Mouse (Mus musculus): ENCODE results near the gene Cpt1a. TPM values are rescaled to one million over a fixed set of nuclear protein-coding genes. Genes with fewer than 3 reads are reported as not detected.

The Cpt1a gene
- polyA plus RNA-seq, 1 experiment from 2014 or later: 9.5 TPM

- 89% methylated on average over 1 of the region's 1 CpGs for WGBS
Observed at GRCm38 (mm10) chr19:3292993-3293392, 29.1 kb upstream of the Cpt1a start.

GRCm38 (mm10) chr19:3295245-3295644, 26.9 kb upstream of the Cpt1a start:
- Histone ChIP-seq H3K4me3 (ENCODE audit: low read depth, low read length) (no peak overlapping the region), H3K27me3 (ENCODE audit: control insufficient read depth, insufficient read depth, low read length) (no peaks in the 10 kb centered on the region), H3K9ac (replicated peaks; ENCODE audit: low read length) (no peak overlapping the region), H3K4me2 (ENCODE audit: low read depth, low read length) (no peak overlapping the region), H3K9me3 (replicated peaks; ENCODE audit: control insufficient read depth, low read length) (no peaks in the 10 kb centered on the region), H3K36me3 (replicated peaks; ENCODE audit: control insufficient read depth, insufficient read depth, low read depth, low read length) (no peaks in the 10 kb centered on the region; the same call in 1 of the 2 replicates), H3K27ac (replicated peaks; ENCODE audit: low read depth, low read length) (no peak overlapping the region), H3K4me1 (ENCODE audit: control insufficient read depth, insufficient read depth, low read length) (no peaks in the 10 kb centered on the region)
- ATAC-seq (replicated peaks; ENCODE audit: insufficient number of reproducible peaks, low FRiP score, low TSS enrichment, low read depth) (no peak), DNase-seq (ENCODE audit: low spot score) (no peak)
- WGBS: 89% methylated on average over 6 of the region's 6 CpGs

More at GRCm38 (mm10) chr19:3292993-3293392, 29.1 kb upstream of the Cpt1a start:
- DNase-seq (ENCODE audit: low spot score): no peak
- Histone ChIP-seq H3K27ac (replicated peaks; ENCODE audit: low read depth, low read length) (no peak overlapping the region), H3K4me3 (ENCODE audit: low read depth, low read length) (no peak overlapping the region), H3K4me2 (ENCODE audit: low read depth, low read length) (no peak overlapping the region), H3K27me3 (ENCODE audit: control insufficient read depth, insufficient read depth, low read length) (no peaks in the 10 kb centered on the region), H3K4me1 (ENCODE audit: control insufficient read depth, insufficient read depth, low read length) (no peaks in the 10 kb centered on the region), H3K36me3 (replicated peaks; ENCODE audit: control insufficient read depth, insufficient read depth, low read depth, low read length) (peaks cover 8% of the 10 kb centered on the region), H3K9ac (replicated peaks; ENCODE audit: low read length) (no peak overlapping the region), H3K9me3 (replicated peaks; ENCODE audit: control insufficient read depth, low read length) (no peaks in the 10 kb centered on the region)
- no peak for ATAC-seq (replicated peaks; ENCODE audit: insufficient number of reproducible peaks, low FRiP score, low TSS enrichment, low read depth)

GRCm38 (mm10) chr19:3297034-3297433, 25.1 kb upstream of the Cpt1a start:
- no peaks in the 10 kb centered on the region for H3K36me3 ChIP-seq (replicated peaks; ENCODE audit: control insufficient read depth, insufficient read depth, low read depth, low read length)
- ATAC-seq (replicated peaks; ENCODE audit: insufficient number of reproducible peaks, low FRiP score, low TSS enrichment, low read depth) (no peak), DNase-seq (ENCODE audit: low spot score) (no peak)
- H3K9ac ChIP-seq (replicated peaks; ENCODE audit: low read length): no peak overlapping the region
- no peak overlapping the region for H3K27ac ChIP-seq (replicated peaks; ENCODE audit: low read depth, low read length)
- H3K4me1 ChIP-seq (ENCODE audit: control insufficient read depth, insufficient read depth, low read length): no peaks in the 10 kb centered on the region
- no peaks in the 10 kb centered on the region for H3K9me3 ChIP-seq (replicated peaks; ENCODE audit: control insufficient read depth, low read length)
- H3K4me2 ChIP-seq (ENCODE audit: low read depth, low read length): no peak overlapping the region
- no peak overlapping the region for H3K4me3 ChIP-seq (ENCODE audit: low read depth, low read length)
- H3K27me3 ChIP-seq (ENCODE audit: control insufficient read depth, insufficient read depth, low read length): no peaks in the 10 kb centered on the region

GRCm38 (mm10) chr19:3297775-3298174, 24.4 kb upstream of the Cpt1a start:
- Histone ChIP-seq H3K9me3 (replicated peaks; ENCODE audit: control insufficient read depth, low read length) (no peaks in the 10 kb centered on the region), H3K36me3 (replicated peaks; ENCODE audit: control insufficient read depth, insufficient read depth, low read depth, low read length) (no peaks in the 10 kb centered on the region), H3K4me1 (ENCODE audit: control insufficient read depth, insufficient read depth, low read length) (no peaks in the 10 kb centered on the region), H3K27ac (replicated peaks; ENCODE audit: low read depth, low read length) (no peak overlapping the region), H3K27me3 (ENCODE audit: control insufficient read depth, insufficient read depth, low read length) (no peaks in the 10 kb centered on the region), H3K4me2 (ENCODE audit: low read depth, low read length) (no peak overlapping the region), H3K4me3 (ENCODE audit: low read depth, low read length) (no peak overlapping the region), H3K9ac (replicated peaks; ENCODE audit: low read length) (no peak overlapping the region)
- 83% methylated on average over 7 of the region's 7 CpGs for WGBS
- ATAC-seq (replicated peaks; ENCODE audit: insufficient number of reproducible peaks, low FRiP score, low TSS enrichment, low read depth) (no peak), DNase-seq (ENCODE audit: low spot score) (no peak)

- no peak overlapping the region for H3K4me3 ChIP-seq (ENCODE audit: low read depth, low read length)
- no peaks in the 10 kb centered on the region for H3K36me3 ChIP-seq (replicated peaks; ENCODE audit: control insufficient read depth, insufficient read depth, low read depth, low read length)
- H3K9me3 ChIP-seq (replicated peaks; ENCODE audit: control insufficient read depth, low read length): no peaks in the 10 kb centered on the region
- no peak overlapping the region for H3K27ac ChIP-seq (replicated peaks; ENCODE audit: low read depth, low read length)
- H3K27me3 ChIP-seq (ENCODE audit: control insufficient read depth, insufficient read depth, low read length): no peaks in the 10 kb centered on the region
- no peak overlapping the region for H3K4me2 ChIP-seq (ENCODE audit: low read depth, low read length)
- no peaks in the 10 kb centered on the region for H3K4me1 ChIP-seq (ENCODE audit: control insufficient read depth, insufficient read depth, low read length)
- WGBS: 73% methylated on average over 4 of the region's 4 CpGs
- DNase-seq (ENCODE audit: low spot score): no peak
- H3K9ac ChIP-seq (replicated peaks; ENCODE audit: low read length): no peak overlapping the region
- no peak for ATAC-seq (replicated peaks; ENCODE audit: insufficient number of reproducible peaks, low FRiP score, low TSS enrichment, low read depth)
Observed at GRCm38 (mm10) chr19:3304017-3304416, 18.1 kb upstream of the Cpt1a start.

- no peaks in the 10 kb centered on the region for H3K9me3 ChIP-seq (replicated peaks; ENCODE audit: control insufficient read depth, low read length)
- no peak overlapping the region for H3K4me3 ChIP-seq (ENCODE audit: low read depth, low read length)
- no peaks in the 10 kb centered on the region for H3K36me3 ChIP-seq (replicated peaks; ENCODE audit: control insufficient read depth, insufficient read depth, low read depth, low read length)
- no peak overlapping the region for H3K27ac ChIP-seq (replicated peaks; ENCODE audit: low read depth, low read length)
- H3K4me2 ChIP-seq (ENCODE audit: low read depth, low read length): no peak overlapping the region
- no peaks in the 10 kb centered on the region for H3K4me1 ChIP-seq (ENCODE audit: control insufficient read depth, insufficient read depth, low read length)
- no peak for DNase-seq (ENCODE audit: low spot score)
- ATAC-seq (replicated peaks; ENCODE audit: insufficient number of reproducible peaks, low FRiP score, low TSS enrichment, low read depth): no peak
- H3K27me3 ChIP-seq (ENCODE audit: control insufficient read depth, insufficient read depth, low read length): no peaks in the 10 kb centered on the region
- no peak overlapping the region for H3K9ac ChIP-seq (replicated peaks; ENCODE audit: low read length)
- WGBS: 38% methylated on average over 16 of the region's 16 CpGs
Observed at GRCm38 (mm10) chr19:3307175-3307949, 14.8 kb upstream of the Cpt1a start.

- WGBS: 70% methylated on average over 2 of the region's 2 CpGs
- H3K27ac ChIP-seq (replicated peaks; ENCODE audit: low read depth, low read length): no peak overlapping the region
- no peaks in the 10 kb centered on the region for H3K9me3 ChIP-seq (replicated peaks; ENCODE audit: control insufficient read depth, low read length)
- DNase-seq (ENCODE audit: low spot score) (no peak), ATAC-seq (replicated peaks; ENCODE audit: insufficient number of reproducible peaks, low FRiP score, low TSS enrichment, low read depth) (no peak)
- H3K9ac ChIP-seq (replicated peaks; ENCODE audit: low read length): no peak overlapping the region
- H3K4me3 ChIP-seq (ENCODE audit: low read depth, low read length): no peak overlapping the region
- no peak overlapping the region for H3K4me2 ChIP-seq (ENCODE audit: low read depth, low read length)
- peaks cover 20% of the 10 kb centered on the region for H3K27me3 ChIP-seq (ENCODE audit: control insufficient read depth, insufficient read depth, low read length)
- peaks cover under 1% of the 10 kb centered on the region; the same call in 1 of the 2 replicates for H3K4me1 ChIP-seq (ENCODE audit: control insufficient read depth, insufficient read depth, low read length)
- no peaks in the 10 kb centered on the region for H3K36me3 ChIP-seq (replicated peaks; ENCODE audit: control insufficient read depth, insufficient read depth, low read depth, low read length)
Observed at GRCm38 (mm10) chr19:3319341-3319740, 2.8 kb upstream of the Cpt1a start.

- Histone ChIP-seq H3K4me3 (ENCODE audit: low read depth, low read length) (no peak overlapping the region), H3K4me2 (ENCODE audit: low read depth, low read length) (no peak overlapping the region), H3K9me3 (replicated peaks; ENCODE audit: control insufficient read depth, low read length) (no peaks in the 10 kb centered on the region), H3K4me1 (ENCODE audit: control insufficient read depth, insufficient read depth, low read length) (peaks cover 3% of the 10 kb centered on the region; the same call in 1 of the 2 replicates), H3K9ac (replicated peaks; ENCODE audit: low read length) (no peak overlapping the region), H3K27ac (replicated peaks; ENCODE audit: low read depth, low read length) (no peak overlapping the region), H3K36me3 (replicated peaks; ENCODE audit: control insufficient read depth, insufficient read depth, low read depth, low read length) (no peaks in the 10 kb centered on the region), H3K27me3 (ENCODE audit: control insufficient read depth, insufficient read depth, low read length) (peaks cover 20% of the 10 kb centered on the region)
- ATAC-seq (replicated peaks; ENCODE audit: insufficient number of reproducible peaks, low FRiP score, low TSS enrichment, low read depth) (no peak), DNase-seq (ENCODE audit: low spot score) (no peak)
- 74% methylated on average over 7 of the region's 7 CpGs for WGBS
Observed at GRCm38 (mm10) chr19:3320086-3320485, 2.0 kb upstream of the Cpt1a start.

All from embryonic facial prominence, embryonic 11.5 days (tissue).